Mouse (Mus musculus): ENCODE data around the gene Asb17. TPM values are rescaled to one million over a fixed set of nuclear protein-coding genes. Genes with fewer than 3 reads are reported as not detected.

Asb17 gene
- polyA plus RNA-seq, 1 experiment = not detected

- TF ChIP-seq POLR2A (IDR thresholded peaks at IDR 0.05; ENCODE audit: low read depth, low read length) (no peak), CTCF (IDR thresholded peaks at IDR 0.05; ENCODE audit: extremely low read depth, insufficient read length, insufficient replicate concordance, low read depth, low read length) (no peak)
- no peak overlapping the region for H3K27ac ChIP-seq (ENCODE audit: insufficient read depth, low read depth, low read length)
- 65% methylated on average over 8 of the region's 8 CpGs for WGBS
- no peak overlapping the region for H3K4me3 ChIP-seq (ENCODE audit: low read depth, low read length)
- no peaks in the 10 kb centered on the region for H3K36me3 ChIP-seq (ENCODE audit: control insufficient read depth, insufficient read depth, low read length)
- no peaks in the 10 kb centered on the region for H3K4me1 ChIP-seq (ENCODE audit: control insufficient read depth, insufficient read depth, insufficient read length, low read length)
- H3K27me3 ChIP-seq (ENCODE audit: control insufficient read depth, insufficient read depth, low read length) = no peaks in the 10 kb centered on the region
Observed at GRCm38 (mm10) chr3:153889188-153889781, 45.3 kb downstream of the Asb17 start.

GRCm38 (mm10) chr3:153895454-153895853 is 51.4 kb downstream of the Asb17 start:
- Histone ChIP-seq H3K27ac (ENCODE audit: insufficient read depth, low read depth, low read length) (no peak overlapping the region), H3K27me3 (ENCODE audit: control insufficient read depth, insufficient read depth, low read length) (no peaks in the 10 kb centered on the region), H3K4me3 (ENCODE audit: low read depth, low read length) (no peak overlapping the region), H3K4me1 (ENCODE audit: control insufficient read depth, insufficient read depth, insufficient read length, low read length) (no peaks in the 10 kb centered on the region), H3K36me3 (ENCODE audit: control insufficient read depth, insufficient read depth, low read length) (no peaks in the 10 kb centered on the region)
- 87% methylated on average over 3 of the region's 3 CpGs for WGBS
- TF ChIP-seq POLR2A (IDR thresholded peaks at IDR 0.05; ENCODE audit: low read depth, low read length) (no peak), CTCF (IDR thresholded peaks at IDR 0.05; ENCODE audit: extremely low read depth, insufficient read length, insufficient replicate concordance, low read depth, low read length) (no peak)

- H3K4me1 ChIP-seq (ENCODE audit: control insufficient read depth, insufficient read depth, insufficient read length, low read length) = no peaks in the 10 kb centered on the region; the same call in 1 of the 2 replicates
- no peak for TF ChIP-seq CTCF (IDR thresholded peaks at IDR 0.05; ENCODE audit: extremely low read depth, insufficient read length, insufficient replicate concordance, low read depth, low read length)
- TF ChIP-seq POLR2A (IDR thresholded peaks at IDR 0.05; ENCODE audit: low read depth, low read length) = no peak
- no peak overlapping the region for H3K4me3 ChIP-seq (ENCODE audit: low read depth, low read length)
- H3K27ac ChIP-seq (ENCODE audit: insufficient read depth, low read depth, low read length) = no peak overlapping the region
- H3K36me3 ChIP-seq (ENCODE audit: control insufficient read depth, insufficient read depth, low read length) = no peaks in the 10 kb centered on the region
- no peaks in the 10 kb centered on the region for H3K27me3 ChIP-seq (ENCODE audit: control insufficient read depth, insufficient read depth, low read length)
- WGBS = 31% methylated on average over 6 of the region's 6 CpGs
Observed at GRCm38 (mm10) chr3:153897216-153897615, 53.2 kb downstream of the Asb17 start.

- Histone ChIP-seq H3K4me3 (ENCODE audit: low read depth, low read length) (no peak overlapping the region), H3K36me3 (ENCODE audit: control insufficient read depth, insufficient read depth, low read length) (peaks cover 31% of the 10 kb centered on the region), H3K27me3 (ENCODE audit: control insufficient read depth, insufficient read depth, low read length) (no peaks in the 10 kb centered on the region), H3K27ac (ENCODE audit: insufficient read depth, low read depth, low read length) (no peak overlapping the region), H3K4me1 (ENCODE audit: control insufficient read depth, insufficient read depth, insufficient read length, low read length) (no peaks in the 10 kb centered on the region; the same call in 1 of the 2 replicates)
- WGBS = 39% methylated on average over 1 of the region's 1 CpGs
- TF ChIP-seq POLR2A (IDR thresholded peaks at IDR 0.05; ENCODE audit: low read depth, low read length) (no peak), CTCF (IDR thresholded peaks at IDR 0.05; ENCODE audit: extremely low read depth, insufficient read length, insufficient replicate concordance, low read depth, low read length) (no peak)
Observed at GRCm38 (mm10) chr3:153901904-153902303, 57.9 kb downstream of the Asb17 start.

GRCm38 (mm10) chr3:153902595-153902994 is 58.6 kb downstream of the Asb17 start:
- Histone ChIP-seq H3K27me3 (ENCODE audit: control insufficient read depth, insufficient read depth, low read length) (no peaks in the 10 kb centered on the region), H3K36me3 (ENCODE audit: control insufficient read depth, insufficient read depth, low read length) (peaks cover 35% of the 10 kb centered on the region), H3K4me1 (ENCODE audit: control insufficient read depth, insufficient read depth, insufficient read length, low read length) (no peaks in the 10 kb centered on the region; the same call in 1 of the 2 replicates), H3K27ac (ENCODE audit: insufficient read depth, low read depth, low read length) (no peak overlapping the region), H3K4me3 (ENCODE audit: low read depth, low read length) (no peak overlapping the region)
- 24% methylated on average over 3 of the region's 3 CpGs for WGBS
- TF ChIP-seq CTCF (IDR thresholded peaks at IDR 0.05; ENCODE audit: extremely low read depth, insufficient read length, insufficient replicate concordance, low read depth, low read length) = no peak
- TF ChIP-seq POLR2A (IDR thresholded peaks at IDR 0.05; ENCODE audit: low read depth, low read length) = no peak

DNA sequence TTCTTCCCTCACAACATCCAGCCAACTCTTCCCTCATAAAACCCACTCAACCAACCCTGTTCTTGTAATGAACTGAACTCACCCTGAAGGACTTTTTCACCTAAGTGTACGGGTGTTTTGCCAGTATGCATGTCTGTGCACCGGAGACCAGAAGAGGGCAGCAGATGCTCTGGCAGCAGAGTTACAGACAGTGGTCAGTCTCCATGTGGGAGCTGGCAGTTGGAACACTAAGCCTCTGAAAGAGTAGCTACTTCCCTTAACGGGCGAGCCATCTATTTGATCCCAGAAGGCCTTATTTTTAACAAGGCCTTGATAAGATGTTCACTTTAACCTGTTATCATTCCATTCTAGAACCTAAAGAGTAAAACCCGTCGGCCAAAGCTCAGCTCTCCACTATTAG is 60.6 kb downstream of the Asb17 start:
- Histone ChIP-seq H3K27ac (ENCODE audit: insufficient read depth, low read depth, low read length) (no peak overlapping the region), H3K27me3 (ENCODE audit: control insufficient read depth, insufficient read depth, low read length) (no peaks in the 10 kb centered on the region), H3K36me3 (ENCODE audit: control insufficient read depth, insufficient read depth, low read length) (peaks cover 52% of the 10 kb centered on the region), H3K4me1 (ENCODE audit: control insufficient read depth, insufficient read depth, insufficient read length, low read length) (peaks cover 2% of the 10 kb centered on the region; the same call in 1 of the 2 replicates), H3K4me3 (ENCODE audit: low read depth, low read length) (no peak overlapping the region)
- no peak for TF ChIP-seq POLR2A (IDR thresholded peaks at IDR 0.05; ENCODE audit: low read depth, low read length)
- TF ChIP-seq CTCF (IDR thresholded peaks at IDR 0.05; ENCODE audit: extremely low read depth, insufficient read length, insufficient replicate concordance, low read depth, low read length) = peak; percentile 53; the same call in 1 of the 2 replicates
- 51% methylated on average over 6 of the region's 6 CpGs for WGBS

Other genes with a start within 250 kb of the Asb17 start
- 0.74 and 1.1 TPM in 2 replicates for gene St6galnac3, start 119.0 kb upstream of the Asb17 start, polyA plus RNA-seq (2012; rRNA removed)
- gene Msh4, start 61.9 kb downstream of the Asb17 start, polyA plus RNA-seq (2012; rRNA removed) = 0.03 TPM in 1 of 2 replicates, not detected in the other
- 13.1 and 15.2 TPM in 2 replicates for gene Rabggtb, start 68.8 kb downstream of the Asb17 start, polyA plus RNA-seq (2012; rRNA removed)
- 6.7 and 22.2 TPM in 2 replicates for gene Acadm, start 100.4 kb downstream of the Asb17 start, polyA plus RNA-seq (2012; rRNA removed)
- gene Slc44a5, start 129.2 kb downstream of the Asb17 start, polyA plus RNA-seq (2012; rRNA removed) = 0.03 TPM in 2 replicates